In genomic region chrX:72009930-72010329, GRCm38 (mm10) we compare ENCODE assay signal across 23 mouse cellular contexts. TPM values are rescaled to one million over a fixed set of nuclear protein-coding genes. Genes with fewer than 3 reads are reported as not detected.
"Had no signal": no experiment of that assay in that cellular context is flagged by ENCODE, and none has a peak within 500 bp of the region (broad histone marks: within the 10 kb centered on the region; RNA-seq: fewer than 3 reads in every experiment).

No protein-coding gene starts in this region.

- H3K4me1 ChIP-seq: limb, embryonic 10.5 days; limb, embryonic 13.5 days; liver, embryonic 12.5 days; liver, embryonic 15.5 days; stomach, embryonic 15.5 days had no signal

- DNase-seq: kidney, adult 18-20 months; kidney, adult 9 months; kidney, postnatal 25 days; liver; midbrain, embryonic 14.5 days; retina, postnatal 1 day; right cerebral cortex, postnatal 25 days; spleen, adult 18-20 months; thymus, postnatal 25 days had no signal

- H3K9ac ChIP-seq: limb, embryonic 13.5 days; liver, embryonic 12.5 days; liver, embryonic 15.5 days; stomach, embryonic 15.5 days had no signal

- H3K36me3 ChIP-seq: limb, embryonic 10.5 days; limb, embryonic 13.5 days; liver, embryonic 12.5 days; liver, embryonic 15.5 days; stomach, embryonic 15.5 days had no signal

- H3K27ac ChIP-seq: hindbrain, postnatal 0 days; kidney, postnatal 0 days; limb, embryonic 10.5 days; limb, embryonic 13.5 days; liver, embryonic 12.5 days; liver, embryonic 15.5 days; stomach, embryonic 15.5 days had no signal

- H3K4me2 ChIP-seq: limb, embryonic 13.5 days; liver, embryonic 12.5 days; liver, embryonic 15.5 days; midbrain, embryonic 11.5 days; stomach, embryonic 15.5 days had no signal

- H3K9me3 ChIP-seq: limb, embryonic 10.5 days; limb, embryonic 13.5 days; liver, embryonic 12.5 days; liver, embryonic 15.5 days; stomach, embryonic 15.5 days had no signal

- H3K4me3 ChIP-seq: limb, embryonic 10.5 days; limb, embryonic 13.5 days; liver, embryonic 12.5 days; liver, embryonic 15.5 days; stomach, embryonic 15.5 days had no signal

- H3K27me3 ChIP-seq: liver, embryonic 12.5 days; liver, embryonic 15.5 days; stomach, embryonic 15.5 days had no signal

- ATAC-seq: hindbrain, postnatal 0 days; inflammation-experienced regulatory T-cells, adult 6 months; intestine, embryonic 16.5 days; liver, embryonic 12.5 days had no signal

RNA-seq across cellular contexts. Expression of gene Cnga2, which starts 18.3 kb away (rescaled TPM):
- polyA plus RNA-seq: kidney, postnatal 0 days; large intestine, adult 2 months; liver, embryonic 15.5 days had no signal

RNA-seq across cellular contexts. Expression of gene Fate1, which starts 37.1 kb away (rescaled TPM):
- polyA plus RNA-seq: hindbrain, postnatal 0 days; inflammation-experienced regulatory T-cells, adult 6 months; intestine, embryonic 16.5 days; kidney, postnatal 0 days; large intestine, adult 2 months; limb, embryonic 10.5 days; limb, embryonic 13.5 days; liver, embryonic 12.5 days; liver, embryonic 15.5 days; midbrain, embryonic 11.5 days; midbrain, embryonic 14.5 days; midbrain, postnatal 0 days; neural tube, embryonic 11.5 days; thymus, postnatal 0 days had no signal

RNA-seq across cellular contexts. Expression of gene Prrg3, which starts 47.5 kb away (rescaled TPM):
- polyA plus RNA-seq: inflammation-experienced regulatory T-cells, adult 6 months had no signal
